Mouse (Mus musculus) Muller cell, postnatal 12 days (primary cell): ENCODE results near the gene Tfap2a.

Source experiments
- DNase-seq: peaks from one replicate; pipeline ENCODE4 v3.0.0-alpha.2; 2015; ENCODE audit errors: inconsistent ontology term

Tfap2a gene

DNA sequence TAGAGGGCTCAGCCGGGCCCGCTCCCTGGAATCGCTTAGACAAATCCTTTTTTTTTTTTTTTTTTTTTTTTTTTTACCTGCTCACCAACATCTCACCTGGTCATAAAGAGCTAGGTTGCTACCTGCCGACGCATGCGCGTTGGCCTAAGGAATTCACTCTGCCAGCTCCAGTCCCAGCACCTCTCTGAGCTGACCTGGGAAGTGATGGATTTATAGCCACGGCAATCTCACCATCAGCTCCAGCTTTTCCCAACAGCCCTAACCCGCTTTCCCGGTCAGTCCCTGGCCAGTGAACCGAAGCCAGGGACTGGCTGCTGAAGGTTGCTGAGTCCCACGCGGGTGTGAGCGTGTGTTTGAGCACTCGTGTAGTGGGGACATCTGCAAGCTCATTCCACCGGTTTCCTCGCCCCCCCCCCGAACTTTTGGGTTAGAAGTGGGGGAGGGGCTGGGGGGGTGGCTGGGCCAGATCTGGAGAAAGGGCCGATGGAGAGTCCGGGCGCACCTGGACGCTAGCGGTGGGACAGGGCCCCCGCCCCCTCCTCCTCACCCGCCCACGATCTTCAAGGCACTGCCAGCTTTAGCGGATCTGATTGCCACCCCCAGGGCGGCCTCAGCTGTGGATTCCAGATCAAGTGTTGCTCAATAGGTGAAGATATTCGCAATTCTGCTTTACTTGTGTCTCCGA, at the start of gene Tfap2a:
TSS of gene Tfap2a (minus strand) at position 181 of the 685 bp plus-strand sequence.
- no peak for DNase-seq

- peak; percentile 11 for DNase-seq
Observed at GRCm38 (mm10) chr13:40784202-40784771, 46.1 kb upstream of the Tfap2a start.

DNA sequence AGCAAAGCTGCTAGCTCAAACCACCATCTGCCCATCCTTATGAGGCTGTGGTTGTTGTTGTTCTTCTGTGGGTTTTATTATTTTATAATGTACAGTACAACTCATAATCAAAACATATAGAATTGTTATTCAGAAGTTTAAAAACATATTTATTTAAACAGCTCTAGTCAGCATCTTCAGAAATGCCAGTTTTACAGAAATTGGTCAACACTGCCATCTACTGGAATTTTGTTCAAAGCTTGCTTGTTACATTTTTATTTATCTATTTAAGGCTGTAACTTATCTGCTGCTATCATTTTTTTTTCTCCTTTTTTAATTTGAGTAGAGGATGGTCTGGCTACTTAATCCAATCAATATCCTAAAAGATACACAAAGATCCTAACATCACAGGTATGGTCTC, 19.8 kb upstream of the Tfap2a start:
- DNase-seq = no peak

GRCm38 (mm10) chr13:40756356-40756755, 18.2 kb upstream of the Tfap2a start:
- DNase-seq = no peak

DNA sequence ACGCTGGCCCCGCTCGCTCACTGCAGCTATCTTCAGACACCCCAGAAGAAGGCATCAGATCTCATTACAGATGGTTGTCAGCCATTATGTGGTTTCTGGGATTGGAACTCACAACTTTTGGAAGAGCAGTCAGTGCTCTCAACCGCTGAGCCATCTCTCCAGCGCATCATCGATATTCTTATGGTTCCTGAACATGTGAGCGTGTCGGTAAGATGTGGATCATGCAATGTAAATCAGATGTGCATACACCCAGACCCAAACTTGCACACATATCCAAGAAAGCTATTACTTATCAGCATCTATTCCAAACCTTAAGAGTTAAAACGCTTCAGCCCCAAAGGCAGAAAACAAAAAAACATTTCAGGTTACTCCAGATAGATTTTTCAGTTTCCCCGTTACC, 15.9 kb upstream of the Tfap2a start:
- no peak for DNase-seq

DNA sequence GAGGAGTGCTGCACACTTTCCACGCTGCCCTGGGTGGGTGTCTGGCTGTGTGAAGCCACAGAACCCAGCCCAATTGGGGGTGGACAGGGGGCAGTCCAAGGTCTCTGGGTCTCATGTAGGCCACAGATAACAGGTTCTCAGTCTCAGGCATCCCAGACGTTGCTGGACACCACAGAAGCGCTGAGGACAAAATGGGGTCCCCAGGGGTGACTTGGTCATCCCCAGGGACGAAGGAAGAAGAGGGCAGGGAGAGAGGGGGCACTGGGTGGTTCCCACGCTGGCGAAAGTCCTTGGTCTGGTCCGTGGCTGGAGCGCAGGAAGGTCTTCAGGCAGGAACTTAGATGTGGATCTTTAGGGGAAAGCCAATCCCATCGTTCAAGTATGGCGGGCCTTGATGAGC, 13.7 kb upstream of the Tfap2a start:
- DNase-seq = no peak

DNA sequence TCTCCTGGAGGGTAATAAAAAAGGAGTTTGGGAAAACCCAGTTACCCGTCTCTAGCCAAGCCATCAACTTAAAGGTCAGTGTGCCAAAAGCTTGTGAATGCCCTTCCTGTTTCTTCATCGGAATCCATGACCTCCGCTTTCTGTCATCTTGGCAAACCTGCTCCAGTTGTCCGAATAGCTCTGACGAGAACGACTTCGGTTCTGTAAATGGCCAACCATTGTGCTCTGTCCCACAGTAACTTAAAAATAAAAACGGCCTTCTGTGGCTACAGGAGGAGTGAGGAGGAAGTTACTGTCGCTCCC, 11.4 kb upstream of the Tfap2a start:
- DNase-seq = peak; percentile 26

DNA sequence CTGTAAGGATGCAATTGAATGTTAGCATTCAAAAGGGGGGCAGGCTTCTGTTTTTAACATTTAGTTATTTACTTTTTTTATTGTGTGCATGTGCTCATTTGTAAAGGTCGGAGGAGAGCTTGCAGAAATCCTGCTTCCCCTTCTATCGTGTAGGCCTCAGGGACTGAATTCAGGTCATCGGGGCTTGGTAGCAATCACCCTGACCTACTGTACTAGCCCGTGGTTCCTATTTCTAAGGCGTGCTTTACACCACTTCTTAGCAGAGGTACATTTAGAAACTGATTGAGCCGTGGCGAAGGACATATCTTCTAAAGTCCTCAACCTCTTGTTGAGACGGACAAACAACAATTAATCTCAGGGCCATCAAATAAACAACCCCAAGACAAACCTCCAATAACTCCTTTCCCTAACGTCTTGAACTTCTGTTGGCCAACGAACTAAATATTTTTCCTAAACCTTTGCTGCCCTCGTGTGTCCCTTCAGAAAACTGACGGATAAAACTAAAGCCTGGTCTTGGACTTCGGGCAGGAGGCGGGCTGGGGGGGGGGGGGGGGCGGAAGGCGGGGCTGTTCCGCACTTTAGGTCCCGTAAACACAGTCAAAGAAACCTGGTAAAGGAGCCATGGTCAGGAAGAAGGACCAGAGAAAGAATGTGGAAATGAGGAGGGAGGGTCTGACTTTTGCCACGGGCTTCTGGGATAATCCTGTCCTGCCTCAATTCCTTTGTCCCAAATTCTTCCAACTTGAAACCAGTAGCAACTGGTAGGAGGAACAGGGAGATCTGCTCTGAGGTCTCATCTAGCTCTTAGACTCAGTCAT, 10.8 kb upstream of the Tfap2a start:
- peak; percentile 66 for DNase-seq

GRCm38 (mm10) chr13:40744111-40744805, 6.1 kb upstream of the Tfap2a start:
- DNase-seq = no peak

GRCm38 (mm10) chr13:40743221-40743620, 5.0 kb upstream of the Tfap2a start:
- no peak for DNase-seq

DNA sequence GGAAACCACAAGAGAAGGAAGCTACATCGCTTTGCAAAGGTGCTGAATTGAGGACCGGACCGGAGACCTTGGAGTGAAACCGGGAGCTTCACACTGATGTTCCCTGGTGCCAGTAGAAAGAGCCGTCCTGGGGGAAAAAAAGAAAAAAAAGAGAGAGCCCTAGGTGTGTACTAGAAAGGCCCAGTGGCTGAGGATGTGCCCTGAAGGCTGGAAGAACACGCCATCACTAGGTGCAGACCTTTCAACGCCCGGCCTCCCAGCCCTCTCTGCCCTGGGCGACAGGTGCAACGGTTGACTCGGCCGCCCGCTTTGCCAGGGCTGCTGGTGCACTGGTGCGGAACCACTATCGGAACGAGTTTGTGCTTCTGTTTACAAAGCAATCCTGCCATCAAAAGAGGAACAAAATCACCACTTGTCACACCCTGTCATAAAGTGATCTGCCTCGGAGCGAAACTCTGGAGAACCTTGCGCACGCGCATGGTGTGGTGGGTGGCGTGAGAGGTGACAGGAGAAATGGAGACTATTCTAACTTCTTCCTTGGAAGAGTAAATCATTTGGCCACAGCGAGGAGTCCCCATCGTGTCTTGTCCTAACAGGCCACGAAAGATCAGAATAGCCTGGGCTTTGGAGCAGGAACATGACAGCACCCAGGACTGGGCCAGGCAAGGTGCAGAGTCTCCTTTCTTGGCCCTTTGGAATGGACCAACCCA, 3.8 kb upstream of the Tfap2a start:
- DNase-seq = no peak

- no peak for DNase-seq
Observed at GRCm38 (mm10) chr13:40741436-40741835, 3.3 kb upstream of the Tfap2a start.

- DNase-seq = no peak
Observed at GRCm38 (mm10) chr13:40740727-40741360, 2.7 kb upstream of the Tfap2a start.

- no peak for DNase-seq
Observed at GRCm38 (mm10) chr13:40739901-40740300, 1.7 kb upstream of the Tfap2a start.

GRCm38 (mm10) chr13:40739121-40739650, 1.0 kb upstream of the Tfap2a start:
- no peak for DNase-seq

GRCm38 (mm10) chr13:40737761-40738160, 415 bp downstream of the Tfap2a start:
- no peak for DNase-seq

GRCm38 (mm10) chr13:40737099-40737498, 1.1 kb downstream of the Tfap2a start:
- DNase-seq = no peak

GRCm38 (mm10) chr13:40736107-40736780, 1.9 kb downstream of the Tfap2a start:
- no peak for DNase-seq

GRCm38 (mm10) chr13:40735416-40736106, 2.6 kb downstream of the Tfap2a start:
- DNase-seq = no peak
